In the genomic region with DNA sequence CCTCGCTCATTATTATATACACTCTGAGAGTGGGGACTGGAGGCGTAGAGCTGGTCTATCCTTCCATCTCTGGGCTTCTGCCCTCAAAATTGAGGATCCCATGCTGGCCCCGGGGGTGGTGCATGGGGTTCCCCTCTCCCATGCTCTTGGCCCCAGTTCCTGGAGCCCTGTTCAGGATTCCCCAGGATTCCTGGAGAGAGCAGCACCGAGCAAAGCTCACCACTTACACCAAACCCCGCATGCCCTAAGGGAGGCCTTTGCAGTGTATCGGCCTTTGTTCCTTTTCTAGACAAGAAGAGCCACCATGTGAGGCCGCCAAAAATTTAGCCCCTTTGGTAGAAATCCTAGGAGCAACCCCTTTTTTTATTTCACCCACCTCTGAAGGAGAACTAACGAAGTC, we compare ENCODE assay signal across 8 mouse cellular contexts. TPM values are rescaled to one million over a fixed set of nuclear protein-coding genes. Genes with fewer than 3 reads are reported as not detected.
DNase-seq lines count a peak whose midpoint lies in the region; ATAC-seq and TF ChIP-seq lines count a peak whose summit lies in the region.

No protein-coding gene starts in this region.

- TF ChIP-seq CTCF in layer of hippocampus, adult 2 months (conservative IDR thresholded peaks at IDR 0.05) = 0 out of 2 replicates have a peak, but pooled peaks have one; percentile 9

- H3K4me1 ChIP-seq in embryonic facial prominence, embryonic 15.5 days = peaks cover 31% of the 10 kb centered on the region
- peaks cover 67% of the 10 kb centered on the region for H3K4me1 ChIP-seq in limb, embryonic 12.5 days (replicated peaks)
- H3K4me1 ChIP-seq in liver, embryonic 11.5 days (replicated peaks; ENCODE audit: control insufficient read depth, insufficient read depth, low read length) = peaks cover 3% of the 10 kb centered on the region; the same call in 1 of the 2 replicates

- 18% methylated on average over 8 of the region's 8 CpGs for WGBS in embryonic facial prominence, embryonic 15.5 days
- 21% methylated on average over 8 of the region's 8 CpGs for WGBS in limb, embryonic 12.5 days
- 46% methylated on average over 8 of the region's 8 CpGs for WGBS in liver, embryonic 11.5 days

- DNase-seq in layer of hippocampus, adult 2 months (ENCODE audit: low spot score in 2 of 2) = peak in 1 of 2 experiments; percentile 32
- DNase-seq in layer of hippocampus, adult 9-10 months (ENCODE audit: low spot score) = no peak
- DNase-seq in cerebellum, adult 8-10 months = peak; percentile 9
- DNase-seq in liver, embryonic 11.5 days (ENCODE audit: low spot score) = no peak

- H3K9me3 ChIP-seq in embryonic facial prominence, embryonic 15.5 days (replicated peaks) = no peaks in the 10 kb centered on the region
- H3K9me3 ChIP-seq in limb, embryonic 12.5 days = no peaks in the 10 kb centered on the region
- H3K9me3 ChIP-seq in liver, embryonic 11.5 days (ENCODE audit: control insufficient read depth, low read length) = no peaks in the 10 kb centered on the region

- H3K9ac ChIP-seq in embryonic facial prominence, embryonic 15.5 days = no peak overlapping the region
- peak overlapping the region; percentile 96 for H3K9ac ChIP-seq in limb, embryonic 12.5 days (replicated peaks)
- H3K9ac ChIP-seq in liver, embryonic 11.5 days (ENCODE audit: low read depth, low read length) = no peak overlapping the region

- no peaks in the 10 kb centered on the region for H3K36me3 ChIP-seq in embryonic facial prominence, embryonic 15.5 days
- 0 out of 2 replicates have a peak, but pooled peaks cover 2% of the 10 kb centered on the region for H3K36me3 ChIP-seq in limb, embryonic 12.5 days
- H3K36me3 ChIP-seq in liver, embryonic 11.5 days (ENCODE audit: control insufficient read depth, insufficient read depth, low read length) = no peaks in the 10 kb centered on the region

- H3K27ac ChIP-seq in layer of hippocampus, adult 2 months = peak overlapping the region; percentile 87
- peak overlapping the region; percentile 98 for H3K27ac ChIP-seq in embryonic facial prominence, embryonic 15.5 days (replicated peaks)
- peak overlapping the region; percentile 100 for H3K27ac ChIP-seq in limb, embryonic 12.5 days
- H3K27ac ChIP-seq in liver, embryonic 11.5 days (ENCODE audit: low read depth, low read length) = no peak overlapping the region

- peaks cover 9% of the 10 kb centered on the region; the same call in 1 of the 2 replicates for H3K27me3 ChIP-seq in embryonic facial prominence, embryonic 15.5 days
- peaks cover 23% of the 10 kb centered on the region; the same call in 1 of the 2 replicates for H3K27me3 ChIP-seq in limb, embryonic 12.5 days
- H3K27me3 ChIP-seq in liver, embryonic 11.5 days (replicated peaks; ENCODE audit: control insufficient read depth, insufficient read depth, low read length) = peaks cover 55% of the 10 kb centered on the region

- peak overlapping the region; percentile 90 for H3K4me2 ChIP-seq in embryonic facial prominence, embryonic 15.5 days (replicated peaks)
- peak overlapping the region; percentile 77 for H3K4me2 ChIP-seq in limb, embryonic 12.5 days
- H3K4me2 ChIP-seq in liver, embryonic 11.5 days = no peak overlapping the region; the same call in 1 of the 2 replicates

- H3K4me3 ChIP-seq in layer of hippocampus, adult 2 months = no peak overlapping the region
- peak overlapping the region; percentile 80 for H3K4me3 ChIP-seq in embryonic facial prominence, embryonic 15.5 days (replicated peaks)
- H3K4me3 ChIP-seq in limb, embryonic 12.5 days (replicated peaks) = peak overlapping the region; percentile 93
- H3K4me3 ChIP-seq in liver, embryonic 11.5 days (ENCODE audit: low read depth, low read length) = no peak overlapping the region

- ATAC-seq in embryonic facial prominence, embryonic 15.5 days (ENCODE audit: insufficient number of reproducible peaks, low FRiP score, low TSS enrichment, low read depth) = peak; percentile 41; the same call in 1 of the 2 replicates
- no peak for ATAC-seq in limb, embryonic 12.5 days (ENCODE audit: insufficient number of reproducible peaks, insufficient read depth, low FRiP score, low TSS enrichment, low read depth)
- no peak for ATAC-seq in liver, embryonic 11.5 days (replicated peaks; ENCODE audit: low FRiP score)
- ATAC-seq in granulocyte monocyte progenitor cell, adult 5-6 weeks (replicated peaks; ENCODE audit: poor library complexity, severe bottlenecking) = no peak
- ATAC-seq in megakaryocyte progenitor cell, adult 5-6 weeks (replicated peaks; ENCODE audit: poor library complexity) = no peak

RNA-seq across cellular contexts. Expression of a gene that starts 36.3 kb away (rescaled TPM):
- total RNA-seq in layer of hippocampus, adult 2 months (2021) = 100 to 1,000 TPM; 108 to 117 TPM
- 15.4 and 16.0 TPM in 2 replicates for polyA plus RNA-seq in embryonic facial prominence, embryonic 15.5 days (2015; fragmentation: Nextera tagmentation; extraction: Ambion mirVana)
- polyA plus RNA-seq in limb, embryonic 12.5 days (2016; fragmentation: Nextera tagmentation; extraction: Ambion mirVana) = 39.9 and 48.5 TPM in 2 replicates
- 4.4 and 4.7 TPM in 2 replicates for polyA plus RNA-seq in liver, embryonic 11.5 days (2014; fragmentation: Nextera tagmentation; extraction: Ambion mirVana)
- 31.5 and 36.5 TPM in 2 replicates for total RNA-seq in granulocyte monocyte progenitor cell, adult 5-6 weeks (2014; fragmentation: Nextera tagmentation)
- total RNA-seq in granulocyte monocyte progenitor cell, adult 5-6 weeks (2017) = 11.3 and 19.1 TPM in 2 replicates
- total RNA-seq in megakaryocyte progenitor cell, adult 5-6 weeks (2015) = 18.2 and 26.9 TPM in 2 replicates
- total RNA-seq in megakaryocyte progenitor cell, adult 5-6 weeks (2017) = 11.8 and 34.6 TPM in 2 replicates

Comparison
In these comparisons a context has a peak if more than half of its experiments do, and no peak if none do; other contexts are left out.
1. H3K4me3 ChIP-seq: peak in embryonic facial prominence, embryonic 15.5 days (single experiment) and limb, embryonic 12.5 days (single experiment); none in layer of hippocampus, adult 2 months (single experiment) and liver, embryonic 11.5 days (single experiment).